Mouse (Mus musculus) liver, embryonic 15.5 days (tissue): Measurements from ENCODE around the gene Hypk. TPM values are rescaled to one million over a fixed set of nuclear protein-coding genes. Genes with fewer than 3 reads are reported as not detected.

Experiments used
- ATAC-seq: fragments of 200-750 bp; cut with Nextera tagmentation; 2 replicates; pipeline ENCODE4 v1.8.0; 2017; ENCODE audit warnings: moderate number of reproducible peaks, mild to moderate bottlenecking, moderate library complexity; ENCODE audit not compliant: insufficient read depth
- H3K27ac ChIP-seq: fragments of 300-500 bp; sonication (generic); replicated peaks from 2 replicates; pipeline ENCODE4 v1.5.1; 2015; ENCODE audit warnings: mild to moderate bottlenecking, inconsistent platforms
- H3K27me3 ChIP-seq: fragments of 300-500 bp; sonication (generic); 2 replicates; pipeline ENCODE4 v1.6.1; 2015; ENCODE audit warnings: mild to moderate bottlenecking, inconsistent platforms
- H3K36me3 ChIP-seq: fragments of 300-500 bp; sonication (generic); replicated peaks from 2 replicates; pipeline ENCODE4 v1.6.1; 2015; ENCODE audit warnings: moderate library complexity, mild to moderate bottlenecking, inconsistent platforms
- H3K4me1 ChIP-seq: fragments of 300-500 bp; sonication (generic); replicated peaks from 2 replicates; pipeline ENCODE4 v1.6.1; 2015; ENCODE audit warnings: inconsistent platforms
- H3K4me2 ChIP-seq: fragments of 300-500 bp; sonication (generic); 2 replicates; pipeline ENCODE4 v1.6.1; 2015; ENCODE audit warnings: moderate library complexity, mild to moderate bottlenecking, inconsistent platforms
- H3K4me3 ChIP-seq: fragments of 300-500 bp; sonication (generic); replicated peaks from 2 replicates; pipeline ENCODE4 v1.5.1; 2015; ENCODE audit warnings: mild to moderate bottlenecking, inconsistent platforms
- H3K9ac ChIP-seq: fragments of 300-500 bp; sonication (generic); 2 replicates; pipeline ENCODE4 v1.6.1; 2015; ENCODE audit warnings: moderate library complexity, mild to moderate bottlenecking, inconsistent platforms
- H3K9me3 ChIP-seq: fragments of 300-500 bp; sonication (generic); replicated peaks from 2 replicates; pipeline ENCODE4 v1.6.1; 2016; ENCODE audit warnings: inconsistent platforms
- WGBS: fragments of 180-500 bp; shearing (Covaris S2); methylation state at CpG from one replicate; pipeline ENCODE4 v1.1.7; 2015; ENCODE audit warnings: mixed read lengths; ENCODE audit not compliant: insufficient replicate concordance; 5-methylcytosine and 5-hydroxymethylcytosine counted together
- polyA plus RNA-seq: library from polyadenylated mRNA; unstranded; fragments of >200 nt; fragmentation: Nextera tagmentation; extraction: Ambion mirVana; gene quantifications from 2 replicates; pipeline ENCODE4 v1.2.1, GENCODE M21; 2015

Hypk gene
- polyA plus RNA-seq: 76.0 and 87.0 TPM in 2 replicates

DNA sequence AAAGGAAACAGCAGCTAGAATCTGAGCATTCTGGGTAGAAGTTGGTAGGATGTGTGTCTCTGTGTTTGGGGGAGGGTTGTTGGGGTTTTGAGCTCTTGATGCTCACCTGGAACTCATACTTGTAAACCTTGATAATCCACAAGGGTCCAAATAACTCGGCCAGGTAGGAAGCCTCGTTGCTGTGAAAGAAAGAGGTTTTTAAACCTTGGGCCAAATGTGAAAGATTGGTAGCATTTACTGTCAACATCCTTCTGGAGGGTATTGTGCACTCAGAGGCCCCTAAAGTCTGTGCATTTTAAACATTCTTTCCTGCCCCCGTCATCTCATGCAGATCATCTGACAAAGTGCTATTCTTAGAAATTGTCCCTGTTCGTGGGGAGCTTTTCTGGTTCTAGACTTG, at the start of gene Hypk:
Hypk (plus strand) TSS at position 301 of the 400 bp plus-strand sequence.
- Histone ChIP-seq H3K4me1 (peaks cover 61% of the 10 kb centered on the region), H3K27me3 (no peaks in the 10 kb centered on the region), H3K36me3 (peaks cover 29% of the 10 kb centered on the region), H3K9me3 (no peaks in the 10 kb centered on the region), H3K9ac (no peak within 1 kb of the TSS), H3K27ac (no peak within 1 kb of the TSS; the same call in 1 of the 2 replicates), H3K4me3 (no peak within 1 kb of the TSS), H3K4me2 (no peak within 1 kb of the TSS)
- WGBS: 61% methylated on average over 4 of the region's 4 CpGs
- no peak for ATAC-seq

DNA sequence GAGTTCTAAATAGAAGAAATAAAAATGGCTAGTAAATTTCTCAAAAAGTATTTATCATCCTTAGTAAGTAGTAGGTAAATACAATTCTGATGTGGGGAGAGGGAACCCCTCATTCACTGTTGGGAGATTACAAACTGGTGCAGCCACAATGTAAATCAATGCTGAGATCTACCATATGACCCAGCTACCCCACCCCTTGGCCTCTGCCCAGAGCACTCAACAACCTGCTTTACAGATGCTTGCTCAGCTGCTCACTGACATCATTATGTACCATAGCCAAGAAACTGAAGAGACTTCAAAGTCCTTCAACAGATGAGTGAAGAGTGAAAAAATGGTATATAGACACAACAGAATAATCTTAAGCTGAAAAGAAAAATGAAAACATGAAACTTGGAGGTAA, 49.8 kb upstream of the Hypk start:
- Histone ChIP-seq H3K27me3 (no peaks in the 10 kb centered on the region), H3K9ac (no peak overlapping the region), H3K27ac (no peak overlapping the region), H3K4me1 (no peaks in the 10 kb centered on the region), H3K36me3 (no peaks in the 10 kb centered on the region), H3K9me3 (no peaks in the 10 kb centered on the region), H3K4me3 (no peak overlapping the region), H3K4me2 (no peak overlapping the region)
- no peak for ATAC-seq

DNA sequence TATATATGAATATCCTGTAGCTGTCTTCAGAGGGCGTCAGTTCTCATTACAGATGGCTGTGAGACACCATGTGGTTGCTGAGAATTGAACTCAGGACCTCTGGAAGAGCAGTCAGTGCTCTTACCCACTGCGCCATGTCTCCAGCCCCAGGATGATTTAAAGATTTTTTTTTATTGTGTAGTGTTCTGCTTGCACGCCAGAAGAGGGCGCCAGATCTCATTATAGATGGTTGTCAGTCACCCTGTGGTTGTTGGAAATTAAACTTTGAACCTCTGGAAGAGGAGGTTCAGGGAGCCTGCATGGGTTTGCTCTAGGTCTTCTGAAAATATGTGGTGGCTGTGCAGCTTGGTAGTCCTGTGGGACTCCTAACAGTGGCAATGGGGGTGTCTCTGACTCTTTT, 44.9 kb upstream of the Hypk start:
- peaks cover 12% of the 10 kb centered on the region for H3K4me1 ChIP-seq
- H3K27me3 ChIP-seq: no peaks in the 10 kb centered on the region
- H3K36me3 ChIP-seq: no peaks in the 10 kb centered on the region
- ATAC-seq: no peak
- no peak overlapping the region for H3K4me2 ChIP-seq
- no peak overlapping the region for H3K4me3 ChIP-seq
- H3K9me3 ChIP-seq: no peaks in the 10 kb centered on the region
- H3K9ac ChIP-seq: no peak overlapping the region
- H3K27ac ChIP-seq: no peak overlapping the region
- WGBS: 20% methylated on average over 4 of the region's 4 CpGs

DNA sequence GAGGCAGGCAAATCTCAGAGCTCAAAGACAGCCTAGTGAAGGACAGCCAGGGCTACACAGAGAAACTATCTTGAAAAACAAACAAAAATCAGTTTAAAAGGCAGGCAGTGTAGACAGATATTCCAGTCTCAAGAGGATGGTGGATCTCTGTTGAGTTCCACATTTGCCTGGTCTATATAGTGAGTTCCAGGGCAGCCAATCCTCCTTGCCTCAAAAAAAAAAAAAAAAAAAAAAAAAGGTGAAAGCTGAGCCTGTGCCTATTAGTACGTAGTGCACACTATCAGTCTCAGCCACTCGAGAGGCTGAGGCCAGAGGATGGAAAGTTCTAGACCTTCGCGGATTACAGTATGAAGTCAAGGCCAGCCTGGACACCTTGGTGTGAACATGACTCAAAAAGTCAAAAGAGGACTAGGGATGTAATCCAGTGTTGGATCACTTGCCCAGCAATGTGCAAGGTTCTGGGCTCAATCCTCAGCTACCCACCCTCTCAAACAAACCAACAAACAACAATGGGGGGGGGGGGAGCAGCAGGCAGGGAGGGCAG, 40.2 kb upstream of the Hypk start:
- Histone ChIP-seq H3K36me3 (peaks cover 18% of the 10 kb centered on the region), H3K9ac (peak overlapping the region; percentile 90), H3K4me2 (peak overlapping the region; percentile 89), H3K4me3 (peak overlapping the region; percentile 100), H3K4me1 (peaks cover 42% of the 10 kb centered on the region), H3K9me3 (no peaks in the 10 kb centered on the region), H3K27me3 (no peaks in the 10 kb centered on the region), H3K27ac (peak overlapping the region; percentile 95)
- no peak for ATAC-seq
- WGBS: 5% methylated on average over 4 of the region's 4 CpGs

DNA sequence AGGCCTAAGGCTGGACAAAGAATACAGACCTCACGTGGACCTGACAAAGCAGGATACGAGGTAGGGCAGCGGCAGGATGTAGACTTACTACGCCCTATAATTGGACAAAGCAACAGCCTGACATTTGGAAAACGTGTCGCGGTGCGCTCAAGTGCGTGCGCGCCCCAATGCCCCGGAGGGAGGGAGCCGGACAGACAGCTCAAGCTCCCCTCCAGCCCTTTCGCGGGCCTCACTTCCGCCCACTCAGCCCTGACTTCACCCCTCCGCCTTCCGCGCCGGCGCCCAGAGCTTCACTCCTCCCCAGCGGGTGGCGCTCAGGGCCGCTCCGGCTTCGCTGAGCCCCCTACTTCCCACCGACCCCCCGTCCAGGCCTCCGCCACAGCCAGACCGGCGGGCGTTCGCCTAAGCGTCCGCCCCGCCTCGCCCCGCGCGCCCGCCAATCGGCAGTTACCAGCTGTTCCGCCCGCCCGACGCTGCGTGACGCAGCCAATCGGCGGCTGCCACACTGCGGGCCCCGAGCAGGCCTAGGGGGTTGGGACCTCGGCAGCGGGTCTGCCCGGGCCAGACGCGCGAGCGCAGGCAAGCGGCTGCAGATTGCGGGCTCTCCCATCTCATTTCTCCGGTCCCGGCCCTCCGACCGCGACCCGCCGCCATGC, 39.6 kb upstream of the Hypk start, which contains the start of the genes Pdia3 and Catsper2:
Pdia3 (plus strand) TSS at position 389 of the 656 bp plus-strand sequence.
Catsper2 (minus strand) TSS at position 406 of the 656 bp plus-strand sequence.
- peaks cover 42% of the 10 kb centered on the region for H3K4me1 ChIP-seq
- peak; percentile 98 for ATAC-seq
- H3K4me2 ChIP-seq: peak within 1 kb of the TSS; percentile 89
- no peaks in the 10 kb centered on the region for H3K27me3 ChIP-seq
- H3K36me3 ChIP-seq: peaks cover 24% of the 10 kb centered on the region
- H3K4me3 ChIP-seq: peak within 1 kb of the TSS; percentile 100
- H3K9ac ChIP-seq: peak within 1 kb of the TSS; percentile 97
- under 1% methylated on average over 67 of the region's 68 CpGs for WGBS
- H3K9me3 ChIP-seq: no peaks in the 10 kb centered on the region
- peak within 1 kb of the TSS; percentile 95 for H3K27ac ChIP-seq

DNA sequence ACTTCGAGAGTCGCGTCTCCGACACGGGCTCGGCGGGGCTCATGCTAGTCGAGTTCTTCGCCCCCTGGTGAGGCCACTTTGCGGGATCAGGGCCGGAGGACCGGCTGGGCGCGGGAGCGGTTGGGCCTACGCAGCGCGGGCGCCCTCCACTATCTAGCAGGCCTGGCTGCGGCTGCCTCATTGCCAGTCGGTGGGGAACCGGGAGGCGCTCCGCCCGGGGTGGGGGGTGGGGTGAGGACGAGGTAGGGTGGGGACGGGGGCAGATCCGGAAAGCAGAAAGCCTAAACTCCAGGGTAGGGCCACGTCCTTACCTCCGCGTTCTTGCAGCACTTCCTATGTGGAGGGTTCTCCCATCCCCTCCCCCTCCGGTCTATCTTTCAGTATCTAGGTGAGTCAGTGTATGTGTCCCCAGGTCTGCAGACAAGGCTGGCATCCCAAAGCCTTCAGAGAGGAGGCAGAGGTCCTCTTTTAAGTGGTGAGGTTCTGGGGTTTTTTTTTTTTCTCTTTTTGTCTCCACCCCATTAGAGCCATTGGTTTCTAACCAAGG, 38.9 kb upstream of the Hypk start:
- H3K4me2 ChIP-seq: peak overlapping the region; percentile 89
- H3K27me3 ChIP-seq: no peaks in the 10 kb centered on the region
- H3K4me1 ChIP-seq: peaks cover 47% of the 10 kb centered on the region
- H3K9ac ChIP-seq: peak overlapping the region; percentile 97
- peak overlapping the region; percentile 100 for H3K4me3 ChIP-seq
- peak overlapping the region; percentile 95 for H3K27ac ChIP-seq
- peak; percentile 69 for ATAC-seq
- WGBS: 1% methylated on average over 32 of the region's 32 CpGs
- H3K9me3 ChIP-seq: no peaks in the 10 kb centered on the region
- peaks cover 30% of the 10 kb centered on the region for H3K36me3 ChIP-seq

DNA sequence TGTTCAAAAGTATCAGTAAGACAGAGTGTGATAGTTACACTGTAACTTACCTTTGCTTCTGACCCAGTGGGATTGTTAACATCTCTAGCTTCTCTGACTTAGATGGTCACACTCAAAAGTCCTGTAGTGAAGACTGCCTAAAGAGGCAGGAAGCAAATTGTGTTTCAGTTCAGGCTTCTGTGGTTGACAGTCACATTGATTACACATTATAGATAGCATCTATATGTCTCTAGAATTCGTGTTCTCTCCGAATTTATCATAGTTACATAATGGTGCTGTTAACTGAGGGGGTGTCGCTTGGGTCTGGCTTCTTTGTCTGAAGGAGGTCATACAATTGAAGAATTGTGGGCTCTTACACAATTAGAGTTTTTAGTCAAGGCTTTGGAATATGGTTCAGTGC, 38.0 kb upstream of the Hypk start:
- H3K36me3 ChIP-seq: peaks cover 35% of the 10 kb centered on the region
- no peaks in the 10 kb centered on the region for H3K27me3 ChIP-seq
- no peak overlapping the region for H3K27ac ChIP-seq
- no peak overlapping the region for H3K9ac ChIP-seq
- H3K9me3 ChIP-seq: no peaks in the 10 kb centered on the region
- WGBS: 17% methylated on average over 3 of the region's 3 CpGs
- H3K4me2 ChIP-seq: peak overlapping the region; percentile 89
- H3K4me3 ChIP-seq: peak overlapping the region; percentile 100
- ATAC-seq: no peak
- H3K4me1 ChIP-seq: peaks cover 47% of the 10 kb centered on the region

DNA sequence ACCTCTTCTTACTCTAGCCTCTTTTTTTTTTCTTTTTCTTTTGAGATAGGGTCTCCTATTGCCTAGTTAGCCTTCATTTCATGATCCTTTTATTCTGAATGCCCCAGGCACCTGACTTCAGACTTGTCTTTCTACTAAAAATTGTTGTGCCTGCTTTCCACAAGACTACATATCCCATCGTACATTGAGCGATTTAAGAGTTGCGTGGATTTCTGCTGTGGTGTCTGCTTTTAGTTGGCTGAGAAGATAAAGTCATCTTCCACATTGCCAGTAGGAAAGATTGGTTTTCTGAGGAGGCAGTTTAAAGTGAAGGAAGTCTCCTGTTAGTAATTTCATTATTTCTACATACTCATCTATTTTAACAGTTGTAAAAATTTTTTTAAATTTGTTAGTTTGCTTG, 37.5 kb upstream of the Hypk start:
- Histone ChIP-seq H3K9ac (no peak overlapping the region), H3K36me3 (peaks cover 38% of the 10 kb centered on the region)

DNA sequence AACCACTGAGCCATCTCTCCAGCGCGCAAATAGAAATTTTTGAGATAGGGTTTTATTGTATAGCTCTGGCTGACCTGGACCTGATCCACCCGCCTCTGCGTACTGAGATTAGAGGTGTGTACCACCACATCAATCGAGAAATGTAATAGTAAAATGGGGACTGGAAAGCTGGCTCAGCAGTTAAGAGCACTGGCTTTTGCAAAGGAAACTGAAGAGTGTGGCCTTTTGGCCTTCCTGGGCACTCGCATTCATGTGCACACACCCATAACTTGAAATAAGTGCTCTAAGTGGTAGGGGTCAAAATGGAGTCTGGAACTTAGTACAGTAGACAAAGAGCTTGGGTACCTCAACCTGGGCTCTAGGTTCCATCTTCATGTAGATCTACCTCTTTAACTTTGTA, 36.7 kb upstream of the Hypk start:
- Histone ChIP-seq H3K9me3 (no peaks in the 10 kb centered on the region), H3K9ac (no peak overlapping the region), H3K4me3 (no peak overlapping the region), H3K4me1 (peaks cover 47% of the 10 kb centered on the region), H3K36me3 (peaks cover 42% of the 10 kb centered on the region), H3K27ac (no peak overlapping the region), H3K4me2 (peak overlapping the region; percentile 89; the same call in 1 of the 2 replicates), H3K27me3 (no peaks in the 10 kb centered on the region)
- no peak for ATAC-seq
- 71% methylated on average over 6 of the region's 6 CpGs for WGBS

More for the DNA sequence above, 37.5 kb upstream of the Hypk start:
- H3K9me3 ChIP-seq: no peaks in the 10 kb centered on the region
- H3K27me3 ChIP-seq: no peaks in the 10 kb centered on the region
- H3K27ac ChIP-seq: no peak overlapping the region
- ATAC-seq: no peak
- H3K4me2 ChIP-seq: peak overlapping the region; percentile 89
- peak overlapping the region; percentile 100 for H3K4me3 ChIP-seq
- WGBS: 67% methylated on average over 3 of the region's 3 CpGs
- peaks cover 47% of the 10 kb centered on the region for H3K4me1 ChIP-seq

DNA sequence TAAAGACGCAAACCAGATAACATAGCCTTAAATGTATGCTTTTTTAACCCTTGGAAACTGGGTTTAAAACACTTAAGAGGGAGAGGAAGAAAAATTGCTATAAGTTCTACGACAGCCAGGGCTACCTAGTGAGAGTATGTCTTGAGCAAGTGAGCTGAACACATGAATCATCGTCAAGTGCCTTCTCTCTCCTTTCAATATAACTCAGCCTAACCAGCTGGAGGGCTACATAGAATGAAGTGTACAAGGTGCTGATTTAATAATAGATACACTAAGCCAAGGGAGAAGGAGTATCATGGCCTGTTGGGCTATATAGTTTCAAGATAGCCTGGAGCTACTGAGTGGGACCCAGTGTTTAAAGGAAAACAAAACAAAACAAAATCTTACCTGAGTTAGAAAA, 34.6 kb upstream of the Hypk start:
- no peaks in the 10 kb centered on the region for H3K27me3 ChIP-seq
- no peak overlapping the region for H3K27ac ChIP-seq
- no peak overlapping the region for H3K9ac ChIP-seq
- no peak overlapping the region for H3K4me2 ChIP-seq
- H3K4me1 ChIP-seq: peaks cover 33% of the 10 kb centered on the region
- no peak for ATAC-seq
- H3K36me3 ChIP-seq: peaks cover 61% of the 10 kb centered on the region
- no peak overlapping the region for H3K4me3 ChIP-seq
- 84% methylated on average over 3 of the region's 3 CpGs for WGBS
- no peaks in the 10 kb centered on the region for H3K9me3 ChIP-seq

DNA sequence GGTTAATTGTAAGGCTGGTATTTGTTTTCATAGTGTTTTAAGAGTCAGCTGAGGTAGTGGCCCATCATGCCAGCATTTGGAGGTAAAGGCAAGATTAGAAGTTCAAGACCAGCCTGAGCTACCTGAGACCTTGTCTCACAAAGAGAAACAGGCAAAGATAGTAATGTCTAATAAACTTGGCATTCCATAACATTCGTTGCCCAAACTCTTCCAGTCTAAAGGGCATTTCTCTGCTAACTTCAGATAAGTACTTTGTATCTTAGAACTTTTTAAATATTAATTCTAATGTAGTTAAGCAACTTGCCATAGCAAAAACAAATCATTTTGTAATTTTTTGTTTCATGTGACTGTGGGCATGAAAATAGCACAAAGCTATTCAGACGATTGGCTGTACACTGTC, 29.9 kb upstream of the Hypk start:
- H3K4me3 ChIP-seq: no peak overlapping the region
- peaks cover 76% of the 10 kb centered on the region for H3K36me3 ChIP-seq
- no peak overlapping the region for H3K4me2 ChIP-seq
- no peak for ATAC-seq
- 75% methylated on average over 2 of the region's 2 CpGs for WGBS
- H3K4me1 ChIP-seq: 0 out of 2 replicates have a peak, but pooled peaks cover 5% of the 10 kb centered on the region
- no peaks in the 10 kb centered on the region for H3K9me3 ChIP-seq
- no peak overlapping the region for H3K9ac ChIP-seq
- no peak overlapping the region for H3K27ac ChIP-seq
- no peaks in the 10 kb centered on the region for H3K27me3 ChIP-seq
